Mouse (Mus musculus) liver, adult 2 months (tissue): ENCODE data around the gene Dusp5. TPM values are rescaled to one million over a fixed set of nuclear protein-coding genes. Genes with fewer than 3 reads are reported as not detected.

Experiments used
- DNase-seq: peaks from one replicate; pipeline ENCODE4 v3.0.0-alpha.2; 2011; ENCODE audit warnings: low read depth, low spot score; ENCODE audit errors: extremely low read depth
- H3K27ac ChIP-seq: fragments of 200-500 bp; replicated peaks from 2 replicates; pipeline ENCODE4 v1.5.1; 2012; ENCODE audit warnings: low read depth, mild to moderate bottlenecking, control low read depth, inconsistent platforms, low read length; ENCODE audit not compliant: insufficient read depth
- H3K27me3 ChIP-seq: fragments of 200-500 bp; 2 replicates; pipeline ENCODE4 v1.6.1; 2012; ENCODE audit warnings: mild to moderate bottlenecking, moderate library complexity, low read length, inconsistent platforms; ENCODE audit not compliant: control insufficient read depth, insufficient read depth
- H3K36me3 ChIP-seq: fragments of 200-500 bp; 2 replicates; pipeline ENCODE4 v1.6.1; 2012; ENCODE audit warnings: low read length, inconsistent platforms; ENCODE audit not compliant: control insufficient read depth, insufficient read depth
- H3K4me1 ChIP-seq: fragments of 200-500 bp; 2 replicates; pipeline ENCODE4 v1.6.1; 2011; ENCODE audit warnings: low read length; ENCODE audit not compliant: control insufficient read depth, insufficient read depth
- H3K4me3 ChIP-seq: fragments of 200-500 bp; 2 replicates; pipeline ENCODE4 v1.5.1; 2011; ENCODE audit warnings: low read depth, mild to moderate bottlenecking, control low read depth, low read length, moderate library complexity; ENCODE audit not compliant: insufficient read depth
- H3K79me2 ChIP-seq: fragments of 200-500 bp; 2 replicates; pipeline ENCODE4 v1.6.1; 2012; ENCODE audit warnings: inconsistent platforms, mild to moderate bottlenecking, low read length, moderate library complexity; ENCODE audit not compliant: control insufficient read depth, insufficient read depth
- H3K9ac ChIP-seq: fragments of 200-500 bp; 2 replicates; pipeline ENCODE4 v1.6.1; 2012; ENCODE audit warnings: low read depth, mild to moderate bottlenecking, control low read depth, inconsistent platforms, low read length
- CTCF ChIP-seq: fragments of 200-500 bp; IDR thresholded peaks from 2 replicates; pipeline ENCODE4 v1.5.1; 2011; ENCODE audit warnings: low read depth, low read length, control low read depth
- POLR2A ChIP-seq: fragments of 200-500 bp; IDR thresholded peaks from 2 replicates; pipeline ENCODE4 v1.6.1; 2011; ENCODE audit warnings: low read length, control low read depth; ENCODE audit not compliant: insufficient read depth; ENCODE audit errors: extremely low read depth
- WGBS: fragments of 180-500 bp; shearing (Covaris S2); methylation state at CpG from one replicate; pipeline ENCODE4 v1.1.7; 2018; 5-methylcytosine and 5-hydroxymethylcytosine counted together
- polyA plus RNA-seq: library from polyadenylated mRNA; depleted of rRNA; stranded (reverse); fragments of >200 nt; gene quantifications from 2 replicates; pipeline ENCODE4 v1.2.3, GENCODE M21; 2012
- total RNA-seq: library from RNA; depleted of rRNA; stranded (reverse); fragments of >200 nt; gene quantifications from 2 replicates; pipeline ENCODE4 v1.2.3, GENCODE M21; 2014

The Dusp5 gene
- total and polyA plus RNA-seq, 2 experiments, result 0.18 to 1.2 TPM

- no peaks in the 10 kb centered on the region for H3K27me3 ChIP-seq
- H3K79me2 ChIP-seq, result no peaks in the 10 kb centered on the region
- H3K4me1 ChIP-seq, result 0 out of 2 replicates have a peak, but pooled peaks cover 2% of the 10 kb centered on the region
- TF ChIP-seq POLR2A, result no peak
- no peak for TF ChIP-seq CTCF
- no peak overlapping the region for H3K4me3 ChIP-seq
- H3K9ac ChIP-seq, result no peak overlapping the region
- H3K27ac ChIP-seq, result no peak overlapping the region
- no peaks in the 10 kb centered on the region for H3K36me3 ChIP-seq
- 33% methylated on average over 12 of the region's 12 CpGs for WGBS
- no peak for DNase-seq
Measured at GRCm38 (mm10) chr19:53572607-53573006, 43.7 kb downstream of the Dusp5 start.

GRCm38 (mm10) chr19:53573151-53573550, 44.2 kb downstream of the Dusp5 start:
- 88% methylated on average over 3 of the region's 3 CpGs for WGBS
- Histone ChIP-seq H3K36me3 (no peaks in the 10 kb centered on the region), H3K4me3 (no peak overlapping the region), H3K79me2 (no peaks in the 10 kb centered on the region), H3K27me3 (no peaks in the 10 kb centered on the region), H3K4me1 (0 out of 2 replicates have a peak, but pooled peaks cover 2% of the 10 kb centered on the region), H3K9ac (no peak overlapping the region), H3K27ac (no peak overlapping the region)
- no peak for DNase-seq
- TF ChIP-seq POLR2A (no peak), CTCF (no peak)

- Histone ChIP-seq H3K36me3 (no peaks in the 10 kb centered on the region), H3K27me3 (no peaks in the 10 kb centered on the region), H3K4me1 (0 out of 2 replicates have a peak, but pooled peaks cover 2% of the 10 kb centered on the region), H3K9ac (no peak overlapping the region), H3K27ac (no peak overlapping the region), H3K4me3 (no peak overlapping the region), H3K79me2 (no peaks in the 10 kb centered on the region)
- TF ChIP-seq CTCF (no peak), POLR2A (no peak)
- no peak for DNase-seq
- 86% methylated on average over 8 of the region's 8 CpGs for WGBS
Measured at GRCm38 (mm10) chr19:53574131-53574530, 45.2 kb downstream of the Dusp5 start.

DNA sequence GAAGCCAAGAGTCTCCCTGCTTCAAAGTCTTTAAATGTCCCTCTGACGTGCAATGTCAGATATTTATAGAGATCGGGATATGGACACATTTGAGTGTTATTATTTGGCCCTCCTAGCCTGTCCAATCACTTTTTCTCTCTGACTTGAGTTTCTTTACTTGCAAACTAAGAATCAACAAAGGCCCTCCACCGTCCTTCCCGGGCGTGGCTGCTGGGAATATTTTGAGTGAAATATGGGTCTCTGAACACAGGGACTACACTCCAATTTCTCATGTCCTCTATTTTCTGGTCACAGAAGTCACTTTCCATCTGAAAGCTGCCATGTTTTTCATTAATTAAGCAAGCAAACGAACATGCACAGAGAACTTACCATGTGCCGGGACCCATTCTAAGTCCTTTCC, 45.6 kb downstream of the Dusp5 start:
- Histone ChIP-seq H3K36me3 (no peaks in the 10 kb centered on the region), H3K9ac (no peak overlapping the region), H3K79me2 (no peaks in the 10 kb centered on the region), H3K4me1 (0 out of 2 replicates have a peak, but pooled peaks cover 2% of the 10 kb centered on the region), H3K27me3 (no peaks in the 10 kb centered on the region), H3K4me3 (no peak overlapping the region), H3K27ac (no peak overlapping the region)
- WGBS, result 95% methylated on average over 7 of the region's 7 CpGs
- DNase-seq, result no peak
- TF ChIP-seq CTCF (no peak), POLR2A (no peak)

GRCm38 (mm10) chr19:53575296-53576010, 46.5 kb downstream of the Dusp5 start:
- Histone ChIP-seq H3K79me2 (no peaks in the 10 kb centered on the region), H3K27ac (no peak overlapping the region), H3K27me3 (no peaks in the 10 kb centered on the region), H3K4me1 (0 out of 2 replicates have a peak, but pooled peaks cover 2% of the 10 kb centered on the region), H3K9ac (no peak overlapping the region), H3K36me3 (no peaks in the 10 kb centered on the region), H3K4me3 (no peak overlapping the region)
- WGBS, result 82% methylated on average over 4 of the region's 4 CpGs
- TF ChIP-seq POLR2A, result no peak
- no peak for TF ChIP-seq CTCF
- DNase-seq, result no peak

- H3K27ac ChIP-seq, result no peak overlapping the region
- H3K27me3 ChIP-seq, result no peaks in the 10 kb centered on the region
- H3K36me3 ChIP-seq, result no peaks in the 10 kb centered on the region
- DNase-seq, result no peak
- no peak for TF ChIP-seq POLR2A
- TF ChIP-seq CTCF, result no peak
- 0 out of 2 replicates have a peak, but pooled peaks cover 2% of the 10 kb centered on the region for H3K4me1 ChIP-seq
- no peak overlapping the region for H3K4me3 ChIP-seq
- H3K9ac ChIP-seq, result no peak overlapping the region
- WGBS, result 79% methylated on average over 7 of the region's 7 CpGs
- H3K79me2 ChIP-seq, result no peaks in the 10 kb centered on the region
Measured at GRCm38 (mm10) chr19:53576061-53576460, 47.2 kb downstream of the Dusp5 start.
